ENCODE assay signal across 10 mouse cellular contexts in the genomic region with DNA sequence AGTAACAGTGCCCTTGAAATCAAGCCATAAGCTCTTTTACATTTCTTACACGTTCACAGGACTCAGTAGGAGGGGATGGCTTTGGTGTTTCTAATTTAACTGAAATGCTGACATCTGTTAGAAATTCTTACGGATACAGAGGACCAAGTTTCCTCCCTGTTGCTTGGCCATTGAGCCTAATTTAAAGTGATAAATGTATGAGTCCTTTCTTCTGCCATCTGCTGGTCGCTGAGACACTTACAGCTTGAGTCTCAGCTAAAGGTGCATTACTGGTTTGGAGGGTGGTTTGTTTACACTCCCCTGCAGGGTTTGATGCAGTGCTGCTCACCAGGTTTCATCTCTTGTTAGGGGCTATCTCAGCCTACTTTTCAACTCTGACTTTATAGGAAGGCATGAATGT.
DNase-seq lines count a peak whose midpoint lies in the region; ATAC-seq and TF ChIP-seq lines count a peak whose summit lies in the region.
"Had no signal": no experiment of that assay in that cellular context is flagged by ENCODE, and none has a peak within 500 bp of the region (broad histone marks: within the 10 kb centered on the region; RNA-seq: fewer than 3 reads in every experiment).

No protein-coding gene starts in this region.

- 25% methylated on average over 3 of the region's 3 CpGs for WGBS in forebrain, embryonic 14.5 days
- 29% methylated on average over 3 of the region's 3 CpGs for WGBS in forebrain, embryonic 16.5 days
- WGBS in midbrain, postnatal 0 days, result 27% methylated on average over 3 of the region's 3 CpGs
- 39% methylated on average over 3 of the region's 3 CpGs for WGBS in midbrain, embryonic 14.5 days
- 49% methylated on average over 3 of the region's 3 CpGs for WGBS in bone marrow, adult 2 months

- TF ChIP-seq POLR2A in bone marrow, adult 2 months (IDR thresholded peaks at IDR 0.05; ENCODE audit: borderline replicate concordance, control insufficient read depth, low read depth, low read length), result no peak

- no peak overlapping the region for H3K4me2 ChIP-seq in forebrain, embryonic 14.5 days (ENCODE audit: low read length)
- no peak overlapping the region for H3K4me2 ChIP-seq in forebrain, embryonic 16.5 days (ENCODE audit: low read length)
- no peak overlapping the region for H3K4me2 ChIP-seq in midbrain, postnatal 0 days (ENCODE audit: low read depth, low read length, poor library complexity, severe bottlenecking)
- no peak overlapping the region for H3K4me2 ChIP-seq in midbrain, embryonic 14.5 days (ENCODE audit: low read length)
- H3K4me2 ChIP-seq: neural tube, embryonic 12.5 days had no signal

- H3K4me1 ChIP-seq in forebrain, embryonic 14.5 days (ENCODE audit: control insufficient read depth, insufficient read depth, low read length), result peaks cover 58% of the 10 kb centered on the region
- peaks cover 58% of the 10 kb centered on the region for H3K4me1 ChIP-seq in forebrain, embryonic 16.5 days (replicated peaks; ENCODE audit: control insufficient read depth, insufficient read depth, low read length)
- peaks cover 15% of the 10 kb centered on the region for H3K4me1 ChIP-seq in midbrain, postnatal 0 days (ENCODE audit: insufficient read depth, low read length)
- peaks cover 34% of the 10 kb centered on the region for H3K4me1 ChIP-seq in midbrain, embryonic 14.5 days (ENCODE audit: control insufficient read depth, insufficient read depth, low read length)
- H3K4me1 ChIP-seq in bone marrow, adult 2 months (ENCODE audit: control insufficient read depth, insufficient read depth, low read length), result peaks cover 9% of the 10 kb centered on the region

- H3K4me3 ChIP-seq in forebrain, embryonic 14.5 days (ENCODE audit: low read depth, low read length), result no peak overlapping the region
- no peak overlapping the region for H3K4me3 ChIP-seq in forebrain, embryonic 16.5 days (replicated peaks; ENCODE audit: low read length)
- no peak overlapping the region for H3K4me3 ChIP-seq in midbrain, postnatal 0 days (ENCODE audit: low read depth, low read length)
- no peak overlapping the region for H3K4me3 ChIP-seq in midbrain, embryonic 14.5 days (replicated peaks; ENCODE audit: low read depth, low read length)
- H3K4me3 ChIP-seq in bone marrow, adult 2 months (replicated peaks; ENCODE audit: control insufficient read depth, low read depth, low read length), result no peak overlapping the region
- H3K4me3 ChIP-seq: neural tube, embryonic 12.5 days had no signal

- H3K36me3 ChIP-seq in forebrain, embryonic 14.5 days (ENCODE audit: control insufficient read depth, insufficient read depth, low read length), result no peaks in the 10 kb centered on the region
- H3K36me3 ChIP-seq in forebrain, embryonic 16.5 days (ENCODE audit: control insufficient read depth, insufficient read depth), result no peaks in the 10 kb centered on the region
- H3K36me3 ChIP-seq in midbrain, postnatal 0 days (ENCODE audit: insufficient read depth, low read length), result no peaks in the 10 kb centered on the region
- H3K36me3 ChIP-seq in midbrain, embryonic 14.5 days (ENCODE audit: control insufficient read depth, insufficient read depth, low read length), result no peaks in the 10 kb centered on the region
- no peaks in the 10 kb centered on the region; the same call in 1 of the 2 replicates for H3K36me3 ChIP-seq in splenic B cell, adult 2 months (ENCODE audit: control insufficient read depth, insufficient read depth, low read length, poor library complexity, severe bottlenecking)
- H3K36me3 ChIP-seq: neural tube, embryonic 12.5 days had no signal

- DNase-seq in forebrain, embryonic 14.5 days (ENCODE audit: low spot score), result peak; percentile 51
- peak; percentile 56 for DNase-seq in midbrain, postnatal 0 days (ENCODE audit: low spot score)
- DNase-seq in midbrain, embryonic 14.5 days, result no peak
- DNase-seq in splenic B cell, adult 2 months (ENCODE audit: low read depth, low spot score), result peak; percentile 68
- no peak for DNase-seq in frontal cortex, adult 2 months (ENCODE audit: extremely low spot score in 1 of 2, low spot score in 1 of 2)
- no peak for DNase-seq in layer of hippocampus, adult 18-20 months (ENCODE audit: low spot score in 2 of 2)
- DNase-seq: heart, postnatal 10 days had no signal

- no peak overlapping the region for H3K9ac ChIP-seq in forebrain, embryonic 14.5 days (ENCODE audit: low read length)
- H3K9ac ChIP-seq in forebrain, embryonic 16.5 days (replicated peaks; ENCODE audit: low read depth, low read length), result no peak overlapping the region
- H3K9ac ChIP-seq in midbrain, postnatal 0 days (replicated peaks; ENCODE audit: low read length, poor library complexity, severe bottlenecking), result no peak overlapping the region
- H3K9ac ChIP-seq in midbrain, embryonic 14.5 days (replicated peaks; ENCODE audit: low read length), result no peak overlapping the region
- H3K9ac ChIP-seq: neural tube, embryonic 12.5 days had no signal

- H3K27ac ChIP-seq in forebrain, embryonic 14.5 days (ENCODE audit: low read depth, low read length), result no peak overlapping the region
- no peak overlapping the region for H3K27ac ChIP-seq in forebrain, embryonic 16.5 days (ENCODE audit: low read length)
- no peak overlapping the region for H3K27ac ChIP-seq in midbrain, postnatal 0 days (ENCODE audit: low read depth, low read length)
- H3K27ac ChIP-seq in midbrain, embryonic 14.5 days (replicated peaks; ENCODE audit: low read depth, low read length), result no peak overlapping the region
- H3K27ac ChIP-seq in bone marrow, adult 2 months (ENCODE audit: control insufficient read depth, insufficient read depth, low read depth, low read length, poor library complexity), result no peak overlapping the region
- H3K27ac ChIP-seq: neural tube, embryonic 12.5 days had no signal

- peak; percentile 69 for TF ChIP-seq CTCF in midbrain, postnatal 0 days (IDR thresholded peaks at IDR 0.05)
- peak; percentile 11; the same call in 1 of the 2 replicates for TF ChIP-seq CTCF in bone marrow, adult 2 months (IDR thresholded peaks at IDR 0.05; ENCODE audit: control insufficient read depth, insufficient read depth, low read length)

- no peak for ATAC-seq in forebrain, embryonic 14.5 days
- ATAC-seq in forebrain, embryonic 16.5 days, result no peak
- ATAC-seq in midbrain, postnatal 0 days (ENCODE audit: low FRiP score), result no peak
- no peak for ATAC-seq in midbrain, embryonic 14.5 days (ENCODE audit: low FRiP score, low TSS enrichment)

- no peaks in the 10 kb centered on the region for H3K27me3 ChIP-seq in forebrain, embryonic 14.5 days (replicated peaks; ENCODE audit: control insufficient read depth, insufficient read depth, low read length)
- H3K27me3 ChIP-seq in forebrain, embryonic 16.5 days (replicated peaks; ENCODE audit: control insufficient read depth, insufficient read depth, low read length), result no peaks in the 10 kb centered on the region
- no peaks in the 10 kb centered on the region for H3K27me3 ChIP-seq in midbrain, postnatal 0 days (ENCODE audit: insufficient read depth, low read length)
- H3K27me3 ChIP-seq in midbrain, embryonic 14.5 days (ENCODE audit: control insufficient read depth, insufficient read depth, low read length), result no peaks in the 10 kb centered on the region
- H3K27me3 ChIP-seq in splenic B cell, adult 2 months (ENCODE audit: control insufficient read depth, insufficient read depth, low read length, poor library complexity, severe bottlenecking), result no peaks in the 10 kb centered on the region
- H3K27me3 ChIP-seq: neural tube, embryonic 12.5 days had no signal

- no peaks in the 10 kb centered on the region for H3K9me3 ChIP-seq in forebrain, embryonic 14.5 days (replicated peaks; ENCODE audit: control insufficient read depth, low read length)
- no peaks in the 10 kb centered on the region for H3K9me3 ChIP-seq in forebrain, embryonic 16.5 days (ENCODE audit: control insufficient read depth, low read length)
- no peaks in the 10 kb centered on the region for H3K9me3 ChIP-seq in midbrain, postnatal 0 days (ENCODE audit: low read length)
- no peaks in the 10 kb centered on the region for H3K9me3 ChIP-seq in midbrain, embryonic 14.5 days (ENCODE audit: control insufficient read depth, low read length)
- H3K9me3 ChIP-seq: neural tube, embryonic 12.5 days had no signal

Comparison
In these comparisons a context has a peak if more than half of its experiments do, and no peak if none do; other contexts are left out.
1. DNase-seq: peak in forebrain, embryonic 14.5 days (single experiment), midbrain, postnatal 0 days (single experiment) and splenic B cell, adult 2 months (single experiment); none in midbrain, embryonic 14.5 days (single experiment), frontal cortex, adult 2 months (0 of 2) and layer of hippocampus, adult 18-20 months (0 of 2).